Mouse (Mus musculus) liver, adult 2 months (tissue): ENCODE measurements around the gene Spink4. TPM values are rescaled to one million over a fixed set of nuclear protein-coding genes. Genes with fewer than 3 reads are reported as not detected.

Source experiments
- DNase-seq: peaks from one replicate; pipeline ENCODE4 v3.0.0-alpha.2; 2011; ENCODE audit warnings: low read depth, low spot score; ENCODE audit errors: extremely low read depth
- H3K27ac ChIP-seq: fragments of 200-500 bp; replicated peaks from 2 replicates; pipeline ENCODE4 v1.5.1; 2012; ENCODE audit warnings: low read depth, mild to moderate bottlenecking, control low read depth, inconsistent platforms, low read length; ENCODE audit not compliant: insufficient read depth
- H3K27me3 ChIP-seq: fragments of 200-500 bp; 2 replicates; pipeline ENCODE4 v1.6.1; 2012; ENCODE audit warnings: mild to moderate bottlenecking, moderate library complexity, low read length, inconsistent platforms; ENCODE audit not compliant: control insufficient read depth, insufficient read depth
- H3K36me3 ChIP-seq: fragments of 200-500 bp; 2 replicates; pipeline ENCODE4 v1.6.1; 2012; ENCODE audit warnings: low read length, inconsistent platforms; ENCODE audit not compliant: control insufficient read depth, insufficient read depth
- H3K4me1 ChIP-seq: fragments of 200-500 bp; 2 replicates; pipeline ENCODE4 v1.6.1; 2011; ENCODE audit warnings: low read length; ENCODE audit not compliant: control insufficient read depth, insufficient read depth
- H3K4me3 ChIP-seq: fragments of 200-500 bp; 2 replicates; pipeline ENCODE4 v1.5.1; 2011; ENCODE audit warnings: low read depth, mild to moderate bottlenecking, control low read depth, low read length, moderate library complexity; ENCODE audit not compliant: insufficient read depth
- H3K79me2 ChIP-seq: fragments of 200-500 bp; 2 replicates; pipeline ENCODE4 v1.6.1; 2012; ENCODE audit warnings: inconsistent platforms, mild to moderate bottlenecking, low read length, moderate library complexity; ENCODE audit not compliant: control insufficient read depth, insufficient read depth
- H3K9ac ChIP-seq: fragments of 200-500 bp; 2 replicates; pipeline ENCODE4 v1.6.1; 2012; ENCODE audit warnings: low read depth, mild to moderate bottlenecking, control low read depth, inconsistent platforms, low read length
- CTCF ChIP-seq: fragments of 200-500 bp; IDR thresholded peaks from 2 replicates; pipeline ENCODE4 v1.5.1; 2011; ENCODE audit warnings: low read depth, low read length, control low read depth
- POLR2A ChIP-seq: fragments of 200-500 bp; IDR thresholded peaks from 2 replicates; pipeline ENCODE4 v1.6.1; 2011; ENCODE audit warnings: low read length, control low read depth; ENCODE audit not compliant: insufficient read depth; ENCODE audit errors: extremely low read depth
- WGBS: fragments of 180-500 bp; shearing (Covaris S2); methylation state at CpG from one replicate; pipeline ENCODE4 v1.1.7; 2018; 5-methylcytosine and 5-hydroxymethylcytosine counted together
- polyA plus RNA-seq: library from polyadenylated mRNA; depleted of rRNA; stranded (reverse); fragments of >200 nt; gene quantifications from 2 replicates; pipeline ENCODE4 v1.2.3, GENCODE M21; 2012; rRNA removed
- total RNA-seq: library from RNA; depleted of rRNA; stranded (reverse); fragments of >200 nt; gene quantifications from 2 replicates; pipeline ENCODE4 v1.2.3, GENCODE M21; 2014; rRNA removed

The Spink4 gene
- total and polyA plus RNA-seq, 2 experiments = 1.4 to 1.9 TPM

DNA sequence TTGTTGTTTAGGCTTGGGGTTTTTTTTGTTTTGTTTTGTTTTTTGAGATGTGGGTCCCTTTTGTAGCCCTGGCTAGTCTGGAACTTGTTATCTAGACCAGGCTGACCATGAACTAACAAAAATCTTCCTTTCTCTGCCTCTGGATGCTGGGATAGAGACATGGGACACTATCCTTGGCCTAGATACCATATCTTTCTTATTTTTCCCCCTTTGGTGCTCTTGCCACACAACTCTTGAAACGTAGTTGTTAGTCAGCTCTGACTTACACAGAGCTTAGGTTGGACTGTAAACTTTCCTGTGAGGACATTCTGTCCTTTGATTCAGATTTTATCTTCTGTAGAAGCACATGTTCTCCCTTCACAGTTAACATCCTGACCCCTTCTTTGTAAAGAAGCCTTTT, 59.6 kb downstream of the Spink4 start:
- no peak overlapping the region for H3K9ac ChIP-seq
- TF ChIP-seq CTCF = no peak
- no peak for TF ChIP-seq POLR2A
- H3K27me3 ChIP-seq = no peaks in the 10 kb centered on the region
- DNase-seq = no peak
- peaks cover 10% of the 10 kb centered on the region; the same call in 1 of the 2 replicates for H3K79me2 ChIP-seq
- H3K27ac ChIP-seq = no peak overlapping the region
- peaks cover 14% of the 10 kb centered on the region for H3K4me1 ChIP-seq
- no peak overlapping the region for H3K4me3 ChIP-seq
- H3K36me3 ChIP-seq = peaks cover 42% of the 10 kb centered on the region
- 89% methylated on average over 1 of the region's 1 CpGs for WGBS

Other genes with a start within 250 kb of the Spink4 start
- gene Aptx, start 216.9 kb upstream of the Spink4 start, total RNA-seq = 6.2 and 7.2 TPM in 2 replicates
- 3.4 and 4.8 TPM in 2 replicates for gene Aptx, start 216.9 kb upstream of the Spink4 start, polyA plus RNA-seq
- 85.2 and 135 TPM in 2 replicates for gene Dnaja1, start 197.9 kb upstream of the Spink4 start, total RNA-seq
- gene Dnaja1, start 197.9 kb upstream of the Spink4 start, polyA plus RNA-seq = 9.1 and 11.5 TPM in 2 replicates
- 53.0 and 58.3 TPM in 2 replicates for gene Smu1, start 162.1 kb upstream of the Spink4 start, total RNA-seq
- gene Smu1, start 162.1 kb upstream of the Spink4 start, polyA plus RNA-seq = 16.2 TPM in 2 replicates
- gene B4galt1, start 66.0 kb upstream of the Spink4 start, total RNA-seq = 11.0 and 13.8 TPM in 2 replicates
- gene B4galt1, start 66.0 kb upstream of the Spink4 start, polyA plus RNA-seq = 20.7 and 28.1 TPM in 2 replicates
- gene Bag1, start 28.2 kb downstream of the Spink4 start, total RNA-seq = 88.7 and 101 TPM in 2 replicates
- 59.6 and 75.9 TPM in 2 replicates for gene Bag1, start 28.2 kb downstream of the Spink4 start, polyA plus RNA-seq
- gene Chmp5, start 28.4 kb downstream of the Spink4 start, total RNA-seq = 63.0 and 78.5 TPM in 2 replicates
- 12.0 and 13.7 TPM in 2 replicates for gene Chmp5, start 28.4 kb downstream of the Spink4 start, polyA plus RNA-seq
- 31.6 and 34.8 TPM in 2 replicates for gene Nfx1, start 50.9 kb downstream of the Spink4 start, total RNA-seq
- 12.2 and 21.5 TPM in 2 replicates for gene Nfx1, start 50.9 kb downstream of the Spink4 start, polyA plus RNA-seq
- 0.07 and 0.09 TPM in 2 replicates for gene Aqp7, start 128.1 kb downstream of the Spink4 start, total RNA-seq
- gene Aqp7, start 128.1 kb downstream of the Spink4 start, polyA plus RNA-seq = 0.04 and 0.26 TPM in 2 replicates
- gene Aqp3, start 178.1 kb downstream of the Spink4 start, total RNA-seq = not detected in 2 replicates
- not detected in 2 replicates for gene Aqp3, start 178.1 kb downstream of the Spink4 start, polyA plus RNA-seq
- 6.6 and 7.2 TPM in 2 replicates for gene Nol6, start 204.4 kb downstream of the Spink4 start, total RNA-seq
- 16.8 and 18.7 TPM in 2 replicates for gene Nol6, start 204.4 kb downstream of the Spink4 start, polyA plus RNA-seq
- gene Ube2r2, start 215.7 kb downstream of the Spink4 start, total RNA-seq = 30.4 and 31.1 TPM in 2 replicates
- gene Ube2r2, start 215.7 kb downstream of the Spink4 start, polyA plus RNA-seq = 40.4 and 50.7 TPM in 2 replicates